ENCODE assay signal across 9 mouse cellular contexts in genomic region chr11:88459946-88460736, GRCm38 (mm10).
DNase-seq lines count a peak whose midpoint lies in the region; ATAC-seq and TF ChIP-seq lines count a peak whose summit lies in the region.
"Had no signal": no experiment of that assay in that cellular context is flagged by ENCODE, and none has a peak within 500 bp of the region (broad histone marks: within the 10 kb centered on the region; RNA-seq: fewer than 3 reads in every experiment).

No protein-coding gene starts in this region.

- H3K4me3 ChIP-seq in lung, embryonic 14.5 days (ENCODE audit: low read depth, low read length): no peak overlapping the region
- no peak overlapping the region for H3K4me3 ChIP-seq in hindbrain, embryonic 10.5 days
- no peak overlapping the region for H3K4me3 ChIP-seq in liver, postnatal 0 days (ENCODE audit: low read depth, low read length)
- H3K4me3 ChIP-seq in stomach, embryonic 15.5 days (replicated peaks): no peak overlapping the region
- H3K4me3 ChIP-seq: limb, embryonic 15.5 days had no signal

- peak; percentile 67 for DNase-seq in lung, embryonic 14.5 days
- no peak for DNase-seq in lung, postnatal 25 days (ENCODE audit: low spot score)
- DNase-seq in hindbrain, embryonic 10.5 days (ENCODE audit: low spot score): peak; percentile 38
- no peak for DNase-seq in liver, postnatal 0 days
- no peak for DNase-seq in adrenal gland, adult 2 months
- no peak for DNase-seq in frontal cortex, adult 2 months (ENCODE audit: extremely low spot score in 1 of 2, low spot score in 1 of 2)
- DNase-seq in adipocyte (ENCODE audit: low spot score): no peak

- peak; percentile 67 for ATAC-seq in lung, embryonic 14.5 days (ENCODE audit: insufficient read depth)
- no peak for ATAC-seq in liver, postnatal 0 days
- no peak for ATAC-seq in stomach, embryonic 15.5 days (ENCODE audit: insufficient read depth, low FRiP score, low read depth)

- no peaks in the 10 kb centered on the region for H3K9me3 ChIP-seq in lung, embryonic 14.5 days (ENCODE audit: low read depth, low read length)
- no peaks in the 10 kb centered on the region for H3K9me3 ChIP-seq in hindbrain, embryonic 10.5 days
- no peaks in the 10 kb centered on the region for H3K9me3 ChIP-seq in liver, postnatal 0 days (ENCODE audit: low read length)
- H3K9me3 ChIP-seq in stomach, embryonic 15.5 days: no peaks in the 10 kb centered on the region
- H3K9me3 ChIP-seq: limb, embryonic 15.5 days had no signal

- H3K27ac ChIP-seq in lung, embryonic 14.5 days (ENCODE audit: low read depth): peak overlapping the region; percentile 46; the same call in 1 of the 2 replicates
- H3K27ac ChIP-seq in hindbrain, embryonic 10.5 days: peak overlapping the region; percentile 81
- H3K27ac ChIP-seq in liver, postnatal 0 days (ENCODE audit: low read depth): peak overlapping the region; percentile 36; the same call in 1 of the 2 replicates
- H3K27ac ChIP-seq in stomach, embryonic 15.5 days: 0 out of 2 replicates have a peak overlapping the region, but pooled peaks have one; percentile 26
- H3K27ac ChIP-seq: limb, embryonic 15.5 days had no signal

- peaks cover 27% of the 10 kb centered on the region for H3K4me1 ChIP-seq in lung, embryonic 14.5 days (ENCODE audit: insufficient read depth)
- H3K4me1 ChIP-seq in hindbrain, embryonic 10.5 days (replicated peaks): peaks cover 99% of the 10 kb centered on the region
- no peaks in the 10 kb centered on the region for H3K4me1 ChIP-seq in liver, postnatal 0 days (ENCODE audit: insufficient read depth)
- peaks cover 17% of the 10 kb centered on the region for H3K4me1 ChIP-seq in stomach, embryonic 15.5 days

- no peak for TF ChIP-seq EP300 in liver, postnatal 0 days (IDR thresholded peaks at IDR 0.05; ENCODE audit: low read depth)

- WGBS in lung, embryonic 14.5 days: 37% methylated on average over 19 of the region's 19 CpGs
- WGBS in hindbrain, embryonic 10.5 days: 43% methylated on average over 19 of the region's 19 CpGs
- 79% methylated on average over 19 of the region's 19 CpGs for WGBS in liver, postnatal 0 days (ENCODE audit: insufficient replicate concordance)
- 57% methylated on average over 19 of the region's 19 CpGs for WGBS in stomach, embryonic 15.5 days

- H3K36me3 ChIP-seq in lung, embryonic 14.5 days (ENCODE audit: insufficient read depth): 0 out of 2 replicates have a peak, but pooled peaks cover 3% of the 10 kb centered on the region
- peaks cover 44% of the 10 kb centered on the region for H3K36me3 ChIP-seq in hindbrain, embryonic 10.5 days
- H3K36me3 ChIP-seq in liver, postnatal 0 days (replicated peaks; ENCODE audit: insufficient read depth, low read length): no peaks in the 10 kb centered on the region
- no peaks in the 10 kb centered on the region for H3K36me3 ChIP-seq in stomach, embryonic 15.5 days
- H3K36me3 ChIP-seq: limb, embryonic 15.5 days had no signal

- H3K27me3 ChIP-seq in lung, embryonic 14.5 days (ENCODE audit: insufficient read depth, low read length): no peaks in the 10 kb centered on the region
- H3K27me3 ChIP-seq in hindbrain, embryonic 10.5 days (ENCODE audit: insufficient read depth, poor library complexity, severe bottlenecking): no peaks in the 10 kb centered on the region
- no peaks in the 10 kb centered on the region for H3K27me3 ChIP-seq in liver, postnatal 0 days (ENCODE audit: insufficient read depth, low read length)
- no peaks in the 10 kb centered on the region for H3K27me3 ChIP-seq in stomach, embryonic 15.5 days (replicated peaks)
- H3K27me3 ChIP-seq: limb, embryonic 15.5 days had no signal

- no peak overlapping the region for H3K4me2 ChIP-seq in lung, embryonic 14.5 days
- no peak overlapping the region for H3K4me2 ChIP-seq in liver, postnatal 0 days (ENCODE audit: low read depth, low read length)
- no peak overlapping the region for H3K4me2 ChIP-seq in stomach, embryonic 15.5 days
- H3K4me2 ChIP-seq: limb, embryonic 15.5 days had no signal

- H3K9ac ChIP-seq in lung, embryonic 14.5 days: no peak overlapping the region
- H3K9ac ChIP-seq in liver, postnatal 0 days (replicated peaks): no peak overlapping the region
- no peak overlapping the region for H3K9ac ChIP-seq in stomach, embryonic 15.5 days
- H3K9ac ChIP-seq: limb, embryonic 15.5 days had no signal

- TF ChIP-seq CTCF in lung, embryonic 14.5 days (IDR thresholded peaks at IDR 0.05; ENCODE audit: low read depth): no peak
- no peak for TF ChIP-seq CTCF in liver, postnatal 0 days (IDR thresholded peaks at IDR 0.05; ENCODE audit: low read depth)

Comparison
In these comparisons a context has a peak if more than half of its experiments do, and no peak if none do; other contexts are left out.
1. DNase-seq: peak in lung, embryonic 14.5 days (single experiment) and hindbrain, embryonic 10.5 days (single experiment); none in lung, postnatal 25 days (single experiment), liver, postnatal 0 days (single experiment), adrenal gland, adult 2 months (single experiment), frontal cortex, adult 2 months (0 of 2) and adipocyte (single experiment).
2. H3K27ac ChIP-seq: peak in every context shown above with its lines; median percentile 81 in hindbrain, embryonic 10.5 days; 46 in lung, embryonic 14.5 days; 36 in liver, postnatal 0 days; 26 in stomach, embryonic 15.5 days.